Comparison of ENCODE assay signal across 24 mouse cellular contexts in genomic region chr2:60202900-60203530, GRCm38 (mm10).
"Had no signal": no experiment of that assay in that cellular context is flagged by ENCODE, and none has a peak within 500 bp of the region (broad histone marks: within the 10 kb centered on the region; RNA-seq: fewer than 3 reads in every experiment).

No protein-coding gene starts in this region.

- H3K27me3 ChIP-seq: heart, embryonic 13.5 days; heart, embryonic 15.5 days; kidney, embryonic 15.5 days; limb, embryonic 12.5 days had no signal

- DNase-seq: gastrocnemius, postnatal 25 days; heart, adult 11 months; heart, adult 2 months; heart, postnatal 14 days; heart, postnatal 36 days; kidney, adult 11 months; kidney, adult 2 months; kidney, adult 9 months; kidney, postnatal 14 days; kidney, postnatal 36 days; liver had no signal

- H3K9me3 ChIP-seq: heart, embryonic 13.5 days; heart, embryonic 15.5 days; hindbrain, embryonic 13.5 days; hindbrain, embryonic 15.5 days; kidney, embryonic 15.5 days; limb, embryonic 10.5 days; limb, embryonic 12.5 days had no signal

- ATAC-seq: hindbrain, postnatal 0 days had no signal

- H3K27ac ChIP-seq: heart, adult 2 months; heart, embryonic 13.5 days; heart, embryonic 15.5 days; hindbrain, embryonic 13.5 days; hindbrain, embryonic 15.5 days; hindbrain, postnatal 0 days; kidney, embryonic 15.5 days; kidney, postnatal 0 days; layer of hippocampus, adult 2 months; left cerebral cortex, adult 2 months; limb, embryonic 10.5 days; limb, embryonic 12.5 days; liver, embryonic 14.5 days had no signal

- H3K4me2 ChIP-seq: heart, embryonic 11.5 days; heart, embryonic 13.5 days; heart, embryonic 15.5 days; hindbrain, embryonic 13.5 days; hindbrain, embryonic 15.5 days; kidney, embryonic 15.5 days; limb, embryonic 12.5 days had no signal

- H3K4me3 ChIP-seq: heart, adult 2 months; heart, embryonic 13.5 days; heart, embryonic 15.5 days; hindbrain, embryonic 13.5 days; hindbrain, embryonic 15.5 days; kidney, embryonic 15.5 days; layer of hippocampus, adult 2 months; left cerebral cortex, adult 2 months; limb, embryonic 10.5 days; limb, embryonic 12.5 days had no signal

- H3K9ac ChIP-seq: heart, embryonic 13.5 days; heart, embryonic 15.5 days; hindbrain, embryonic 13.5 days; hindbrain, embryonic 15.5 days; kidney, embryonic 15.5 days; limb, embryonic 12.5 days; liver, embryonic 14.5 days had no signal
